Mouse (Mus musculus) right cerebral cortex, adult 18-20 months (tissue): ENCODE measurements around the gene Nedd4.

Experiments
- DNase-seq: peaks from one replicate; pipeline ENCODE4 v3.0.0; 2022; ENCODE audit warnings: mixed read lengths

Gene Nedd4

GRCm38 (mm10) chr9:72797136-72797621 is 135.0 kb downstream of the Nedd4 start:
- DNase-seq: no peak
